Comparison of ENCODE assay signal across 10 mouse cellular contexts in the genomic region with DNA sequence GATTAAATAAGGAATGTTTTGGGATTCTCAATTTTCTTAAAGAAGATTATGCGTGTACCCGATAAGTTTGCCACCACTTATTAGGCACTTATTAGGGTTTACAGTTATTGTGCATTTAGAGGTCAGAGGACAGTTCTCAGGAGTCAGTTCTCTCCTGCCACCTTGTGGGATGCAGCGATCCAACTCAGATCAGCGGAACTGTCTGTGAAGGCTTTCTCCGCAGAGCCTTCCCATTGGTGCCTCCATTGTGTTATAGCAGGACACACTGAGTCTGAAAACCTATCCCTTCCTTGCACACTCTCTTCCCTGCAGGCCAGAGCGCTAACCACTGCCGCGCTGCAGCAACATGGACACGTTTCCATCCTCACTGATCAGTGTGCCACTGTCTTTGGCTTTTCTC.
DNase-seq lines count a peak whose midpoint lies in the region; ATAC-seq and TF ChIP-seq lines count a peak whose summit lies in the region.
"Had no signal": no experiment of that assay in that cellular context is flagged by ENCODE, and none has a peak within 500 bp of the region (broad histone marks: within the 10 kb centered on the region; RNA-seq: fewer than 3 reads in every experiment).

No protein-coding gene starts in this region.

- 64% methylated on average over 9 of the region's 9 CpGs for WGBS in heart, adult 2 months
- 87% methylated on average over 9 of the region's 9 CpGs for WGBS in spleen, adult 2 months

- peak; percentile 71 for TF ChIP-seq EP300 in heart, adult 2 months (IDR thresholded peaks at IDR 0.05; ENCODE audit: insufficient read depth, low read depth, low read length)

- no peak overlapping the region for H3K27ac ChIP-seq in heart, adult 2 months
- H3K27ac ChIP-seq in spleen, adult 2 months (ENCODE audit: insufficient read depth, low read length) = no peak overlapping the region
- no peak overlapping the region for H3K27ac ChIP-seq in embryonic fibroblast, embryonic 13.5 days (ENCODE audit: insufficient read depth, low read length)
- H3K27ac ChIP-seq: limb, embryonic 13.5 days had no signal

- TF ChIP-seq CTCF in heart, adult 2 months (IDR thresholded peaks at IDR 0.05) = peak; percentile 84
- TF ChIP-seq CTCF in spleen, adult 2 months (IDR thresholded peaks at IDR 0.05; ENCODE audit: extremely low read depth, insufficient read depth, insufficient read length, insufficient replicate concordance) = peak; percentile 25; the same call in 1 of the 2 replicates
- TF ChIP-seq CTCF in embryonic fibroblast, embryonic 13.5 days (IDR thresholded peaks at IDR 0.05; ENCODE audit: borderline replicate concordance, insufficient read depth, low read length) = peak; percentile 53; the same call in 1 of the 2 replicates

- peaks cover 12% of the 10 kb centered on the region for H3K36me3 ChIP-seq in heart, adult 2 months (ENCODE audit: control insufficient read depth, insufficient read depth, low read length)
- no peaks in the 10 kb centered on the region; the same call in 1 of the 2 replicates for H3K36me3 ChIP-seq in spleen, adult 2 months (ENCODE audit: control insufficient read depth, insufficient read depth, low read length)
- H3K36me3 ChIP-seq: limb, embryonic 13.5 days had no signal

- H3K4me3 ChIP-seq in heart, adult 2 months = no peak overlapping the region
- no peak overlapping the region for H3K4me3 ChIP-seq in spleen, adult 2 months (ENCODE audit: extremely low read depth, insufficient read depth, insufficient read length)
- no peak overlapping the region for H3K4me3 ChIP-seq in embryonic fibroblast, embryonic 13.5 days (ENCODE audit: insufficient read depth, low read length)
- H3K4me3 ChIP-seq: limb, embryonic 13.5 days had no signal

- H3K9ac ChIP-seq in heart, adult 2 months (ENCODE audit: low read depth, low read length) = no peak overlapping the region
- H3K9ac ChIP-seq: limb, embryonic 13.5 days had no signal

- no peaks in the 10 kb centered on the region; the same call in 1 of the 2 replicates for H3K79me2 ChIP-seq in heart, adult 2 months (replicated peaks; ENCODE audit: control insufficient read depth, insufficient read depth, low read length)

- no peak for TF ChIP-seq POLR2A in heart, adult 2 months (IDR thresholded peaks at IDR 0.05; ENCODE audit: insufficient read depth, low read depth, low read length)
- no peak for TF ChIP-seq POLR2A in spleen, adult 2 months (IDR thresholded peaks at IDR 0.05; ENCODE audit: low read depth, low read length)
- TF ChIP-seq POLR2A in embryonic fibroblast, embryonic 13.5 days (IDR thresholded peaks at IDR 0.05; ENCODE audit: low read depth, low read length) = no peak

- peak in 1 of 2 experiments; percentile 54 for DNase-seq in heart, adult 2 months
- DNase-seq in heart, adult 9 months (ENCODE audit: low spot score in 2 of 2) = no peak
- DNase-seq in spleen, adult 2 months (ENCODE audit: low read depth in 1 of 2, low spot score in 2 of 2) = no peak
- DNase-seq in spleen, adult 18-20 months = no peak
- peak; percentile 34 for DNase-seq in retina, postnatal 1 day
- DNase-seq in left cerebral cortex, postnatal 36 days (ENCODE audit: low spot score in 2 of 2) = no peak
- DNase-seq: gastrocnemius, postnatal 14 days had no signal

- no peaks in the 10 kb centered on the region for H3K27me3 ChIP-seq in heart, adult 2 months (ENCODE audit: control insufficient read depth, insufficient read depth, low read length)
- no peaks in the 10 kb centered on the region for H3K27me3 ChIP-seq in spleen, adult 2 months (ENCODE audit: control insufficient read depth, insufficient read depth, low read length)
- H3K27me3 ChIP-seq: limb, embryonic 13.5 days had no signal

- intact Hi-C loops in heart, adult 2 months (cut with DNase I) = loop anchor here (2.0 to 10.0 kb wide), 4 partner anchors 42 to 525 kb away; no protein-coding TSS in a partner anchor
- intact Hi-C loops in left cerebral cortex, postnatal 36 days (cut with DNase I) = no loop called here

- no peak for ATAC-seq in granulocyte monocyte progenitor cell, adult 5-6 weeks (replicated peaks; ENCODE audit: poor library complexity, severe bottlenecking)

- H3K4me1 ChIP-seq in heart, adult 2 months (ENCODE audit: control insufficient read depth, insufficient read depth, low read length) = peaks cover 12% of the 10 kb centered on the region
- H3K4me1 ChIP-seq in spleen, adult 2 months (ENCODE audit: control insufficient read depth, insufficient read depth, insufficient read length) = peaks cover 25% of the 10 kb centered on the region
- H3K4me1 ChIP-seq in embryonic fibroblast, embryonic 13.5 days (ENCODE audit: control insufficient read depth, insufficient read depth, low read length) = no peaks in the 10 kb centered on the region

Comparison
In these comparisons a context has a peak if more than half of its experiments do, and no peak if none do; other contexts are left out.
1. CTCF ChIP-seq: peak in every context shown above with its lines; median percentile 84 in heart, adult 2 months; 53 in embryonic fibroblast, embryonic 13.5 days; 25 in spleen, adult 2 months.